Mouse (Mus musculus) thymus, adult 2 months (tissue): ENCODE results near the gene Mrps18a.

Experiments used
- CTCF ChIP-seq: fragments of 200-500 bp; IDR thresholded peaks from 2 replicates; pipeline ENCODE4 v1.5.1; 2012; ENCODE audit warnings: mild to moderate bottlenecking, control low read depth, low read length, moderate library complexity, borderline replicate concordance; ENCODE audit not compliant: control insufficient read depth, poor library complexity, insufficient read depth; ENCODE audit errors: extremely low read depth
- POLR2A ChIP-seq: fragments of 200-500 bp; IDR thresholded peaks from 2 replicates; pipeline ENCODE4 v1.6.1; 2012; ENCODE audit warnings: mild to moderate bottlenecking, low read length, control low read depth, moderate library complexity; ENCODE audit not compliant: control insufficient read depth, poor library complexity, insufficient read depth; ENCODE audit errors: extremely low read depth

- TF ChIP-seq CTCF (no peak), POLR2A (no peak)
These were observed 22.1 kb downstream of the Mrps18a start for GRCm38 (mm10) chr17:46132862-46133261.
